Mouse (Mus musculus): ENCODE measurements around the gene Map2k7. TPM values are rescaled to one million over a fixed set of nuclear protein-coding genes. Genes with fewer than 3 reads are reported as not detected.
"Not testable (repeated sequence)": the region's sequence is repeated elsewhere in the genome, so short reads cannot be mapped to it uniquely, and the experiment has no call there.

Map2k7 gene
- total RNA-seq, 1 experiment from 2014 or later: 99.6 TPM

DNA sequence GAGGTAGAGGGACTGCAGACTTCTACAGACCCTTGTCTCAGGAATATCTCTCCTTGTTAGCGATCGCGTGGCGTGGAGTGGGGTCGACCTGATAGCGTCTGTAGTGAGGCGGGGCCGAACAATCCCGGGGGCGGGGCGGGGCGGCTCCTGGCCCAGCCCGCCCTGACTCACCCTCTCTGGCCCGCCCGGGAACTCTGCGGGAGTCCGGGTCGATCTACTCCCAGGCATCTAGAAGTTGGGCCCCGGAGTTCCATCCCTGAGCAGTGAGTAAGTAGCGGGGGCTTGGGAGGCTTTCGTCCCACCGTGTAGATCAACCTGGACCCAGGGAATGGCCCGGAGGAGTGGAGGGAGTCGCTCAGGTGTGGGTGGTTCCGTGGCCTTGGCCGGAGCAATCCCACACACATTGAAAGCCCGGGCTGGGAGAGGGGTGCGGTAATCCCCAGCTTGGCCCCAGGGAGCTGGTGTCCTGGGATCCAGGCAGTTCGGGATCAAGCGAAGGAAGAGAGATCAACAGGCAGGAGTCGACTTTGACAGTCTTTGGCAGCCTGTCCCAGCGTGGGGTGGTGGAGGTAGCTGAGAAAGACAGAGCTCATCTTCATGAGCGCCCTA lies 11.7 kb upstream of the Map2k7 start, which contains the start of gene Lrrc8e:
Gene Lrrc8e (plus strand): TSS at position 89 of the 609 bp plus-strand sequence.
- DNase-seq: peak; percentile 82

DNA sequence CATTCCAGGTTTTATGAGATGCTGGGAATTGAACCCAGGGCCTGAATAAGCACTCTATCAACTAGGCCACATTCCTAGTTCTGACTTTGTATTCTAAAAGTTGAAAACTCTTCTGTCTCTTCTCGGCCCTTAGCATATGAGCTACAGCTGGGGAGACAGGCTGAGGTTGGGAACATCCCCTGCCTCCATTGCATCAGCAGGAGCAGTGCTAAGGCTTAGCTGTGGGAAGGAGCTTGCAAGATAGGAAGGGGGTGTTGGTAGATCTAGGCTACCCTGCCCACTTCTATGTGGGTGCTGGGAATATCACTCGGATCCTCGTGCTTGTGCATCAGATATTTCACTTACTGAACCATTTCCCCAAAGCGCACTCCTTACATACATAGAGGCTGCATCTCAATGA lies 10.6 kb upstream of the Map2k7 start:
- no peak for DNase-seq

DNA sequence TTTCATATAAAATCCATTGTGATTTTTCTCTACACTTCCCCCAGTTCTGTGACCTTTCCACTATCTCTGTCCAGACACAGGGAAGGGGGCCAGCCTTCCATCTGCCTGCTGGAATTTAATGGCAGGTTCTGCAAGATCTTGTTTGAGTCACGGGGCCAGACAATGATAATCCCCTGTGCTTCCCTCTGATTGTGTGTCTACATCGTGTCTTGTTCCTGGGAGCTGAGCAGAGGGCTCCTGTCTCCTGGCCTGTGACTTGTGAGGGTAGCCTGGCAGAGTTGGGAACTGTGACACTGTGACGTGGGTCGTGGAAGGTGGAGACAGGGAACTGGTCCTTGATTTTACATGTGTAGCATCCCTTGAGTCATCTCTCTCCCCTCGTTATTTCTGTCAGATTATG lies 8.8 kb upstream of the Map2k7 start:
- no peak for DNase-seq

DNA sequence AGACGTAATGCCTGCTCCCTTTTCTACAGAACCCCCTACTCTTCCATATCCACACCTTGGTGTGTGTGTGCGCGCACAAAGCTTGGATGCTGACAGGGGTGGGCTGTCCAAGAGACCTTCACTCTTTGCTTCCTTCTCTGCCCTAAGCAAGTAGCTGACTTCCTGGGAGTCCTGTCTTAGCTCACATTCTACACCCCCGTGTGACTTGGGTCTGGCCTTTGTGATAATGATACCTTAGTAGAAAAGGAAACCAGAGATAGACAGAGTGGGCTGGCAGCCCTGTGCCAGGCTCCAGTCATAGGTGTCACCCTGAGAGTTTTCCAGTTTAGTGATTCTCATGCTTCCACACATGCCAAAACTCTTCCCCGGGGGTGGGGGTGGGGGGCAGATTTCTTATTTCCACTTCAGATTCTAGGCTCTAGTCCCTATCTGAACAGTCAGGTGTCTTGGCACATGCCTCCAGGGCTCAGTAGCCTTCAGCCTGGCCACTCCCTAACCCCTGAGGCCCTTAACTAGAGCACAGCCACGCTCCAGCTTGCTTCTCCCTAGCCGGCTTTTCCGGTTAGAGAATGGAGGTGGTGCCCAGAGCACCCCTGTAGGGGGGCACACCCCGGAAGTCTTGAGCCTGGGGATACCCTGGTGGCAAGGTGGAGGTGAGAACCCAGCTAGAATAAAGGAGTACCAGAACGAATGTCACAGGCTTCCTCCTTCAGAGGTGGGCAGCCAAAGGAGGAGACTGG lies 7.8 kb upstream of the Map2k7 start:
- no peak for DNase-seq

DNA sequence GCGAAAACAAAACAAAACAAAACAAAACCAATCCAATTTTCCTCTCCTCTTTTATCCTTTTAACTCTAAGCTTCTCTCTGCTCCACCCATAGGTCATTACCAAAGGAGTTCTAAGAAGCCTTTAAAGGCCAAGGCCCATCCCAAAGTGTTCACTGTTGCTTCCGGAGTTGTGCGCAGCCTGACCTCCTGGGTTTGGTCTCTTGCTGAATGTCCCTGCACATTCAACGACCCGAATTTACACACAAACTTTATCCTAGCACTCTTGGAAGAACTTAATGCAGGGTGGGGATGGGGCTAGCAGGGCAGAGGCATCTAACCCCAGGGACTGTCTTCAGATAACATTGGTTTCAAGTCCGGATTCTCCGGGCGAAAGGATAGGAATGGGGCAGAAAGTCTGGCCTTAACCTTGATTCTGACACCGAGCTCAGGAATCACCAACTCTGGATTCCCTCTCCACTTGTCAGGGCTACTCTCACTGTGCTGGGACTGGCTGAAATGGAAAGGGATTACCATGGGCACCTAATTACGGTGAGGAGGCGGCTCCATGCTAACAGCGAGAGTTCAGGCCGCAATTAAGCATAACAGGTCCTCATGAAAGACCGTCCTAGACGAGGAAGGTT lies 616 bp upstream of the Map2k7 start:
- peak; percentile 51 for DNase-seq

DNA sequence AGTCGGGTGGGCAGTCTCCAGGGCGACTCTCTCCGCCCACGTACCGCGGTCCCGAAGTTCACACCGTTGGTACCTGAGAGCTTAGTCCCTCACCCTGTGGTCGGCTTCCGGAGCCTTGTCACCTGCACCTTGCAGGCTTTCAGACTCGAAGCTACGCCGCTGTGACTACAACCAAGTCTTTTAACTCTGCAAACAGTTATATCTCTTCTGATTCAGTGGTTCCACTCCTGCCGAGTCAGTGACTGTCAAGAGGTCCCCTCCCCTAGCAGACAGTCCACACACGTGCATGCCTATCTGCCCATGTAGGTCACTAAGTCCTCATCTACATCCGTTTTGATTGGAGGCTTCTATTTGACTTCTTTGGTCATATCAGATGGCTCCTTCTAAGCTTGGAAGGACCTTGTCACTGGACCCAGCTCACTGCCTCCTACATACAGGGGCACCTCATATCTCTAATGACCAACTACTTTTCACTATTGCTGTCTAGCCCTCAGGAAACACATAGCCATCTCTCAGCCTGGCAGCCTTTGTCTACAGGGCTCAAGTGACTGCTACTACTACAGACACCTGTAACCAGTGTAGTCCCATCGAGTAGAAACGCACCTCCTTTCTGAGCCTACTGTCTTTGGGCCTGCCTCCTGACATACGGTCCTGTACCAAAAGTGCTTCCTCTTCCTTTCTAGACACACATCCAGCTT lies 802 bp downstream of the Map2k7 start:
- DNase-seq: no peak

DNA sequence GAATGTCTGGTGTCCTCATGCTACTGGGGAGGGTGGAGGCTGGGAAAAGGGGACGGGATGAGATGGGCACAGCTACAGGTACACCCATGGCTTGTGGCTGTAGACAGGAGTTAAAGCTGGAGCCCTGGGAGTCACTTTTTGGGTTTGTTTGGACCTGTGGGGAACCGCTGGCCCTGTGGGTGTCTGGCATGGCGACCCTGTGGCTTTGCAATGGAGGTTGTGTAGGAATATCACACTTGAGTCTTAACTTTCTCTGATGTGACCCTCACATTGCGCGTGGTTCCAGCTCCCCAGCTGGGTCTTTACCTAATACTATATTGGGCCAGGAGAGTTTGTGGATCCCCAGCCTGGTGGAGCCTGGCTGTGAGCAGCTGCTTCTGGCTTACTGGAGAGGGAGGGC lies 6.5 kb downstream of the Map2k7 start:
- DNase-seq: no peak

DNA sequence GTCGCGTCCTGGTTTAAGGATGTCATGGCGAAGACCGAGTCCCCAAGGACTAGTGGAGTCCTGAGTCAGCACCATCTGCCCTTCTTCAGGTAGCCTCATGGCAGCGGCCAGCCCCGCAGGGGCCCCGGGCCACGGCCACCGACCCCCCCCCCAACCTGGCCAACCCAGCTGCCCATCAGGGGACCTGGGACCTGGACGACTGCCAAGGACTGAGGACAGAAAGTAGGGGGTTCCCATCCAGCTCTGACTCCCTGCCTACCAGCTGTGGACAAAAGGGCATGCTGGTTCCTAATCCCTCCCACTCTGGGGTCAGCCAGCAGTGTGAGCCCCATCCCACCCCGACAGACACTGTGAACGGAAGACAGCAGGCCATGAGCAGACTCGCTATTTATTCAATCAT lies 7.2 kb downstream of the Map2k7 start:
- no peak for DNase-seq

DNA sequence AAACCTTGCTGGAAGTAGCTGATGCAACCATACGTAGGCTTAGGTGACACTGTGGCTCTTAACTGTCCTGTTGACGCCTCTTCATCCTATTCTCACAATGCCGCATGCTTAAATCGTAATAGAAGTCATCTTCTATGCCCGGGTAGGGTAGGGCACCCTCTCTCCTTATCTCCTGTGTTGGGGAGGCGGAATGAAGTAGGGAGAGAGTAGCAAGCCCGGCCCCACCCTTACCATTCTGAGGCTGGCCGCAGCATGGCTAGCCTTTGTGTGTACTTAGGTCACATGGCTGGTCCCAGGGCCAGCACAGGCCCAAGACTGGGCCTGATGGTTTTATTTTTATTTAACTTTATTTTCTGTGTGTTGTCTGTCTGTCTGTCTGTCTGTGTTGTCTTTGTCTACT lies 8.7 kb downstream of the Map2k7 start:
- no peak for DNase-seq

DNA sequence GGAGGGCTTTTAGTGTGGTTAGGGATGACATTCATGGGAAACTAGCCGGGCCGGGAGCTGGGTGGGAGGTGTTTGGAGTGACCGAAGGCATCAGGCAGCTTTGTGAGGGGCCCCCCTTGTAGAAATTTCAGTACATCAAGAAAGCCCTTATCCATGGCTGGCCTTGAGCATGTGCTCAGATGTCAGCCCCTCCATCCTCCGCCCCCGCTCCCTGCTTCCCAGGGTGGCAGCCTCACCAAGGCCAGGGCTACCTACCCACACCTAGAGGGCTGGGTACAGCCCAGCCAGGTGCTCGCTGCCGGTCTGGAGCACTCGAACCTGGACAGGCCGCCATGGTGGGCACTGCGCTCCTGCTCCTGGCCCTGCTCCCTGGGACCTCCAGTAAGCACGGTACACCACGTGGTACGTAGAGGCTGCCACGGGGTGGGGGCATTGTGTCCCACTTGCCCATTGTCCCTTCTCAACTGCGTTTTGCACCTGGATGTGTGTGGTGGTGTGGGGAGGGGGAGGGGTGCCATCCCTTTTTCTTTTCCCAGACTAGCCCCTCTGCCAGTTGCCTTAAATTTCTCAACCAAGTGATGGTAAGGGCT lies 9.5 kb downstream of the Map2k7 start, which contains the start of gene Tgfbr3l:
Gene Tgfbr3l (plus strand): TSS at position 264 of the 590 bp plus-strand sequence.
- DNase-seq: no peak

DNA sequence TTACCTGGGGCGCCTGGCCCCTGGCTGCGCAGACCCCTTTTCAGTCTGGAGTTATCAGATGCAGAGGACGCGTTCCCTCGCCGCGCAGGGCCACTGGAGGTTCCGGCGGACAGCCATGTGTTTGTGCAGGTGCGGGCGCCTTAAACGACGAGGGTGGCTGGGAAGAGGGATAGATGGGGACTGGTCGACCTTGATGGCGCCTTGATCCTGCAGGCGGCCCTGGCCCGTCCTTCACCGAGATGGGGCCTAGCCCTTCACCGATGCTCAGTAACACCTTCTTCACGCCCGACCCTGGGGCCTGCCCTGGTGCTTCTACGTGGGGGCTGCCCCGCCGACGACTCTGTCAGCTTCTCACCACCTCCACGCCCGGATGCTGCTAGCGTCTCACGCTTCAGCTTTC lies 10.7 kb downstream of the Map2k7 start:
- DNase-seq: peak; percentile 47

DNA sequence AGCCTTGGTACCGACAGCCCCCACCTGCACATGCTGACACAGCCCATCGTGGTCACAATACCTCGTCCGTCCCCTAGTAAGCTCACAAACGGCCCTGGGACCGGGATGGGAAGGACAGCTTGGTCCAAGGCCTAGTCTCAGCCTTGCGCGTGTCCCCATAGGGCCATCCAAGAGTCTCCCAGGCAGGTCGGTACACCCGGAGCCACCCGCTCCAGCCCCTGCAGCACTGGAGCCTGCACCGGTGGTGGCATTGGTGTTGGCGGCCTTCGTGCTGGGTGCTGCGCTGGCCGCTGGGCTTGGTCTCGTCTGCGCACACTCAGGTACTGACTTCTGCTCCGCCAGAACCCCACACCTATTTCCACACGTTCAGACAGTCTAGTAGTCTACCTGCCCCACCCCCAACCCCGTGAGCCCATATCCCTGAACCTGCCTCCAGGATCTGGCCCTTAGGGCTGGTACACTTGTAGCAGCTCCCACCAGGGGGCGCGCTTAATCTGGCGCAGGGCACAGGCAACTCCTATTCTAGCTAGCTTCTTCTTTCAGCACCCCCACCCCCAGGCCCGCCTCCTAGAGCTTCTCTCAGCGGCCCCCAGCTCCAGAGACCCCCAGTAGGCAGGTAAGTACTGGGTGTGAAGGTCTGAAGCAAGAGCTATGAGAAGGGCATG lies 11.9 kb downstream of the Map2k7 start:
- peak; percentile 90 for DNase-seq

DNA sequence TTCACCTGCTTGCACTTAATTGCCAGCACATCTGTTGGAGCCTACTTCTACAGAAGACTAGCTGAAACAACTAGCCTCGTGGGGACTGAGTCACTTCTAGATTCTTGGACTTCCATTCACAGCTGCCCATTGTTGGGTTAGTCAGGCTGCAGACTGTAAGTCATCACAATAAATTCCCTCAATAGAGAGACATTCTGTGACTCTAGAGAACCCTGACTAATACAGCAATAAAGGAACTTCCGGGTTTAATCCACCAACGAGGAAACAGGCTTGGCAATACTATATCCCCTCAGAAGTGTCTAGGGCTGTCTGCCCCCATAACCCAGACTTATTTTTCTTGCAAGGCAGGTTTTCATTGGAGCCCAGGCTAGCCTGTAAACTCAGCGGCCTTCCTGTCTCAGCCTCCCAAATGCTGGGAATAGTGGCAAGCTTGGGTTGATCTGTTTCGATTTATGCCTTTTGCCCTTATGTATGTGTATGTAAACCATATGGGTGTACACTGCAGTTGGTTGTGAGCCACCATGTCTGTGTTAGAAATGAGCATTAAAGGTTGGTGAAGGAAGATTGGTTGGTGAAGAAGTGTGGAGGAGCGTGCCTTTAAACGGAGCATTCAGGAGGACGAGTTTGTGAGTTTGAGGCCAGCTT lies 13.7 kb downstream of the Map2k7 start:
- no peak for DNase-seq

DNA sequence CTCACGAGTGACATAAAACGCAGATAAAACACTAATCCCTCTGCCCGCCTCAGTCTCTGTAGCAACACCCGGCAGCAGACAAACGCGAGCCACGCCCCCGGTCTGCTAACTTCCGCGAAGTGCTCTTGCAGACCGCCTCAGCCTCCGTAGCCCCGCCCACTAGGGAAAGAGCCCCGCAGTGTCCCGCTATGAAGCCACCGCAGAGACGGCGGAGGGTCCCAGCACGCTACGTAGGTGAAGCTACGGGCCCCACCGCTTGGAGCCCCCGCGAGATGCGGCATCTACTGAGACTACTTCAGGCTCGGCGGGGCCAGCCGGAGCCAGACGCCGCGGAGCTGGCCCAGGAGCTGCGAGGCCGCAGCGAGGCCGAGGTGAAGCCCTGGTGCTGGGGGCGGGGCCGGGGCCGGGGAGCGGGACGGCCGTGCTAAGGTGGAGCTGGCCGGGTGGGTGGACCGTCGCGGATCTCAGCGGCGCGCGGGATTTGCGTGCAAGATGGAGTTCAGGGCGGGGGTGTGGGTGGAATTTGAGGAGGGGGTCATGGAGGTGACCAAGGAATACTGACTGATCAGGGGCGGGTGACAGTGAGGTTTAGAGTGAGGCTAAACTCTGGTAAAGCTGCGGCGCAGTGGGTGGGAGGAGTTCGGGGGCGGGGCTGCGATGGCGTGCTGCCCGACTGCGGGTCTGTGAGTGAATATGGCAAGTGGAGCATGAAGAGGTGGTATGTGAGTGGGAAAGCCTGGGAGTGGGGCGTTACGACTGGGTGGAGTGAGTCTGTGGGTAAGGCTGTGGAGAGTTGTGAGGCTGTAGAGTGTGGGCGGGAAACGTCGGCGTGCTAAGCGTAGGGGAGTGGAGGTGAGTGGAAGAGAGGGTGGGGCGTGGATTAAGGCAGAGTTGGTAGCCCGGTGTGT lies 14.6 kb downstream of the Map2k7 start, which contains the start of gene Snapc2:
Gene Snapc2 (plus strand): TSS at position 147 of the 908 bp plus-strand sequence.
- DNase-seq: peak; percentile 97

DNA sequence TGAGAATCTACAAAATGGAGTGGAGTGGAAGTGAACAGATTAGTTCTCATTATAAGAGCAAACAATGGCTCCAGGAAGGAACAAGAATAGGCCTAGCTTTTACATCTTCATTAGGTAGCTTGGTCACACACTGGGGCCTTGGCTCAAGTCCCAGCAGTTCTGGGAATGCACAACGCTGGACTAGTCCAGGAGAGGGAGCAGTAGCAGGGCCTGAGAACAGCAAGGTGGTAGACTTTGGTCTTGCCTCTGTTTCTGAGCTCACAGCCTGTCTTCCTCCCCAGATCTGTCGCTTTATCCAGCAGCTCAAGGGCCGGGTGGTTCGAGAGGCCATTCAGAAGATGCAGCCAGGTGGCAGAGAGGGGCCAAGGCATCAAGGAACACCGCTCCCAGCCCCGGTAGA lies 15.5 kb downstream of the Map2k7 start:
- DNase-seq: peak; percentile 59

DNA sequence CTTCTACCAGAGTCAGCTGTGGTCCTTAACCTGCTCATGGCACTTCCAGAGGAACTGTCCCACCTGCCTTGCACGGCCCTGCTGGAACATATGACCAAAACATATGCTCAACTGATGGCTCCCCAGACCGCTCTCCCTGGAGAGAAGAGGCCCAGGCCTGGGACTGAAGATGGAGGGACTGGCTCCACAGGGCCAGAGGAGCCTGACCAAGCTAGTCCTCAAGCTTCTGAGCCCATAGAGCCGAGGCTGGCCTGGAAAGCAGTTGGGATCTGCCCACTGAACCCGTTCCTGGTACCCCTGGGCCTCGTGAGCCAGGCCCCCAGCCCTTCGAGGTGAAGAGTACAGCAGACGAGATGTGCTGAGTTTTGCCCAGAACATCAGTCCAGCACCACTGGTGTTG lies 16.9 kb downstream of the Map2k7 start:
- DNase-seq: not testable (repeated sequence)

DNA sequence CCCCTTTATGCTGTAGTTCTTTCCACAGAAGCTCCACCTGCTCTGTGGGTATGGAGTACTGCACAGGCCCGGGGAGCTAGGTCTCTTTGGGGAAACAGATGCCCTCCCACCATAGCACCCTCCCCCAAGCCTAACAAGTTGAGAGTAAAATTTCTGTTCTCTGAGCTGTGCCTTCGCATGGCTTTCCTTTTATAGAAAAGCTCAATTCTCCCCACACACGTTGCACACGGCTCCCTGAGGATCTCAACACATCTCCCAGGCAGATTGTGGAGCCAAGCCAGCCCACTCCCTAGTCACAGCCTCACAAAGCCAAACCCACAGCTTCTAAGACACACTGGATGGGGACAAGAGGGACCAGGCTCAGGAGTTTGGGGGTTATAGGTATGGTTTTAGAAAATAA lies 18.4 kb downstream of the Map2k7 start:
- DNase-seq: no peak

DNA sequence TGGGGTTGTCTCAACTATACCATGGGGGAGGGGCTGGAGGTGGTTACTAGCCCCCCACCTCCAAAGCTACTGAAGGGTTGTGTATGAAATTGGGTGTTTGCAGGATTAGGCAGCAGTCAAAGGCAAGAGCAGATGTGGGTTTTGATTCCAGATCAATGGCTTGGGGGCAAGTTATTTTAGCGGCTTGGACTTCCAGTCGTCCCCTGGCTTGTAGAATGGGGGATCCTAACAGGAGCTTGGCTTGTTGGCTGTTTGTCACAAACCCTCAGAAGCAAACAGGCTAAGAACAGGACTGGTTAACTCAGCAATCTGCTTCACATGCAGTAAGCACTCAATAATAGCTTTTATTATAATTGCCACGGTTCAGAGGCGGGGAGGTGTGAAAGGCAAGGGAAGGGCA lies 18.8 kb downstream of the Map2k7 start:
- DNase-seq: no peak

DNA sequence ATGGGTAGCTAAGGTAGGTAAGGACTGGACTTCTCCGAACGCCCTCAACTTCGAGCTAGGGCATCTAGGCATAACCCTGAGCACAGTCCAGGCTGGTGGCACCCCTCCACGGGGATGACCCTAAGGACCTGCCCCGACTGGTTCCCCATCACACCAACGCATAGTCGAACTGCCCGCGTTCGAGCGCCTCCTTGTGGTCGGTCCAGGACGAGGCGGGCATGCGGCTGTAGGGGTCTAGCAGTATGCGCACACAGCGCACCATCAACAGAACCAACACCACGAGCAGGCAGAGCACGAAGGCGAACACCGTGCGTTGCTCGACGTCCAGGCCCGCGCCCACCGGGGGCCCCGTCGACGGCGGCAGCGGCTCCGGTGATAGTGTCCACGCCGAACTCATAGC lies 19.7 kb downstream of the Map2k7 start:
- DNase-seq: peak; percentile 76

DNA sequence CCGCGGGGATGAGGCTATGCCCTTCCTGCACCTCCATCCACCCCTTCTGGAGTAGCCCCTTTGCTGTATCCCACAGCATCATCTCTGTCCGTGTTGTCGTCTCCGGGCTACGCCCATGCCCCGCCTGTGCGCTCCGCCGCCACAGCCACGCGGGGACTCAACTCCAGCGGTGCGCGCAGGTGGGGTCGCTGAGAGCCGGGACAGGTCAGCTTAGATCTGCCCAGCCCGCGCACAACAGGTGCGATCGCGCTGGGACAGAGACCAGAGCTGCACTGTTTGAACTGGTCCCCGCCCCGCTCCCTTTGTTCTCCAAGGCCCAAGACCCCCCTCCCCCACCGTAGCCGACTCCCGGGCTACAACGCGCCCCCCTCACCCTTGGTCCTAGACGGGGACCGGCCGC lies 20.1 kb downstream of the Map2k7 start:
- no peak for DNase-seq

Measured in adrenal gland, postnatal 25 days (tissue).